Mouse (Mus musculus) limb, embryonic 13.5 days (tissue): ENCODE data around the gene Armcx3. TPM values are rescaled to one million over a fixed set of nuclear protein-coding genes. Genes with fewer than 3 reads are reported as not detected.
"Not testable (repeated sequence)": the region's sequence is repeated elsewhere in the genome, so short reads cannot be mapped to it uniquely, and the experiment has no call there.

Experiments
- ATAC-seq: fragments of 200-750 bp; cut with Nextera tagmentation; 2 replicates; pipeline ENCODE4 v1.8.0; 2017; ENCODE audit warnings: low read depth, moderate number of reproducible peaks, moderate TSS enrichment; ENCODE audit not compliant: low FRiP score
- H3K27ac ChIP-seq: fragments of 300-500 bp; sonication (generic); 2 replicates; pipeline ENCODE4 v1.5.1; 2015; ENCODE audit warnings: inconsistent platforms, mild to moderate bottlenecking, moderate library complexity
- H3K27me3 ChIP-seq: fragments of 300-500 bp; sonication (generic); 2 replicates; pipeline ENCODE4 v1.6.1; 2015; ENCODE audit warnings: mild to moderate bottlenecking, inconsistent platforms
- H3K36me3 ChIP-seq: fragments of 300-500 bp; sonication (generic); 2 replicates; pipeline ENCODE4 v1.6.1; 2015; ENCODE audit warnings: inconsistent platforms, mild to moderate bottlenecking, moderate library complexity
- H3K4me1 ChIP-seq: fragments of 300-500 bp; sonication (generic); 2 replicates; pipeline ENCODE4 v1.6.1; 2015; ENCODE audit warnings: inconsistent platforms
- H3K4me2 ChIP-seq: fragments of 300-500 bp; sonication (generic); replicated peaks from 2 replicates; pipeline ENCODE4 v1.6.1; 2015; ENCODE audit warnings: inconsistent platforms, mild to moderate bottlenecking, moderate library complexity
- H3K4me3 ChIP-seq: fragments of 300-500 bp; sonication (generic); 2 replicates; pipeline ENCODE4 v1.5.1; 2015; ENCODE audit warnings: moderate library complexity, mild to moderate bottlenecking, inconsistent platforms
- H3K9ac ChIP-seq: fragments of 300-500 bp; sonication (generic); 2 replicates; pipeline ENCODE4 v1.6.1; 2015; ENCODE audit warnings: mild to moderate bottlenecking, inconsistent platforms
- H3K9me3 ChIP-seq: fragments of 300-500 bp; sonication (generic); 2 replicates; pipeline ENCODE4 v1.6.1; 2016; ENCODE audit warnings: inconsistent platforms
- WGBS: fragments of 180-500 bp; shearing (Covaris S2); methylation state at CpG from one replicate; pipeline ENCODE4 v1.1.7; 2015; 5-methylcytosine and 5-hydroxymethylcytosine counted together
- microRNA-seq: library from miRNA; unstranded; fragments of <30 nt; microRNA quantifications from one replicate; pipeline ENCODE4, GENCODE M21; 2016
- polyA plus RNA-seq: library from polyadenylated mRNA; unstranded; fragments of >200 nt; fragmentation: Nextera tagmentation; extraction: Ambion mirVana; gene quantifications from 2 replicates; pipeline ENCODE4 v1.2.1, GENCODE M21; 2015

Armcx3 gene
- polyA plus RNA-seq, 1 experiment from 2014 or later = 87.1 TPM

DNA sequence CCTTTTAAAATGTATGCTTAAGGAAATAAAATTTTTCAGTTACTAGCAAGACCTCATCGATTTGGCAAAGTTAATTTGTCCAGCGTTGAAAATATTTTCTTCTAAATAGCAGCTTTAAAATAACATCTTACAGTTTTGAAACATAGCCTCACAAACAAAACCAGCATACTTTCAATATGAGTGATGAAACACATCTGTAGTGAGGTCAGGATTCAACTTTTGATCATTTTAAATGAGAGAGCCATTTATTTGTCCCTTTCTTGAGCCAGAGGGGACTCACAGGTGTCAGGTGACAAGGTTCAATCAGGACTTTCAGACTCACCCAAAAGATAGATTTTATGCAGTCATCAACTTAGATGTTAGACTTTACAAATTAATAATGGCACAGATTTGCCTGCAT lies 4.5 kb upstream of the Armcx3 start:
- no peak overlapping the region for H3K4me3 ChIP-seq
- WGBS = 52% methylated on average over 2 of the region's 2 CpGs

DNA sequence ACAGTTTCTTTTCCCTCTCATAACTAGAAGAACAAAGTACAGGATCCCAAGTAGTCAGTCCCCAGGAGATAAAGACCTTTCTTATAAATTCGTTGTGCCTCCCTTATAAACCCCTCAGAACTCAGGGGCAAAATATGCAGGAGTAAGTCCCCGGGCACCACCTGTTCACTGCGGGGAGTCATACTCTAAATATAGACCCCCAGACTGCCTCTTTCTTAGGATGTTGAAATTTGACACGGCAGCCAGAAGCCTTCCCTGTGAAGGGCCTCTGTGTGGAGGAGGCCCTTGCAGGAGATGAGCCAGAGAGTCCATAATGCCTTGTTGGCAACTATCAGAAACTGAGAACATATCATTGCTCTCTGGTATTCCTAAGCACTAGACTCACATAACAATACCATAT lies 3.8 kb upstream of the Armcx3 start:
- H3K4me1 ChIP-seq = peaks cover 16% of the 10 kb centered on the region
- ATAC-seq = no peak
- 30% methylated on average over 4 of the region's 4 CpGs for WGBS
- H3K4me3 ChIP-seq = no peak overlapping the region
- no peak overlapping the region for H3K27ac ChIP-seq
- H3K36me3 ChIP-seq = no peaks in the 10 kb centered on the region
- no peaks in the 10 kb centered on the region for H3K9me3 ChIP-seq
- H3K4me2 ChIP-seq = no peak overlapping the region
- peaks cover 40% of the 10 kb centered on the region for H3K27me3 ChIP-seq
- H3K9ac ChIP-seq = no peak overlapping the region

More for the DNA sequence above, 4.5 kb upstream of the Armcx3 start:
- Histone ChIP-seq H3K27ac (no peak overlapping the region), H3K9ac (no peak overlapping the region), H3K4me1 (peaks cover 16% of the 10 kb centered on the region), H3K4me2 (no peak overlapping the region), H3K27me3 (peaks cover 40% of the 10 kb centered on the region), H3K36me3 (no peaks in the 10 kb centered on the region), H3K9me3 (no peaks in the 10 kb centered on the region)
- no peak for ATAC-seq

DNA sequence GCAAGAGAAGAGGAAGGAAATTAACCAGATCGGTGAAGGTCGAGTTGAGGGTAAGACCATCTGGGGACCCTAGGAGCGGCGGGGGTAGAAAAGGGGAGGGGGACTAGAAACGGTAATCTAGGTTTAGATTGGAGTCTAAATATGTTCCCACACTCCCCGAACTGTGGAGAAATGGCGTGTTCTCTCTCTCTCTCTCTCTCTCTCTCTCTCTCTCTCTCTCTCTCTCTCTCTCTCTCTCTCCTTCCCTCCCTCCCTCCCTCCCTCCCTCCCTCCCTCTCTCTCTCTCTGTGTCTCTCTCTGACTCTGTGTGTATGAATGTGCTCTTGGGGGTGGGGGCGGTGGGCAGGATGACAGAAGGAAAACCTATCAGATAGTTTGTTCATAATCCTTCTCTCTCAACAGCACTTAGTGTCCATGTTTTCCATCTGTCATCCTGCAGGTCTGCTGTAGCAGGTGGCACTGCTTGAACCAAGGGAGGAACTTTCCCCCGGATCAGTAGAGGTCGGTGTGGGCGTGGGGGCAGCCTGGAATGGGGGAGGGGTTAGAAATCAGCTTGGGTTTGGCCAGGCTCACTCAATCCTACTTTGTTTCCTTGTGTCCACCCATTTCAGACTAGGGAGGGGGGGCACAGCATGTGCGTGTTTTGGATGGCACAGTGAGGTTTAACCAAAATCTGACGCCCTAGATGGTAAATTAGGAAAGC lies 1.0 kb downstream of the Armcx3 start:
- Histone ChIP-seq H3K4me3 (peak overlapping the region; percentile 64), H3K9ac (peak overlapping the region; percentile 78), H3K4me2 (peak overlapping the region; percentile 62), H3K27me3 (peaks cover 24% of the 10 kb centered on the region; the same call in 1 of the 2 replicates), H3K36me3 (no peaks in the 10 kb centered on the region), H3K4me1 (peaks cover 7% of the 10 kb centered on the region), H3K27ac (peak overlapping the region; percentile 77), H3K9me3 (no peaks in the 10 kb centered on the region)
- 19% methylated on average over 11 of the region's 13 CpGs for WGBS
- 0 out of 2 replicates have a peak, but pooled peaks have one; percentile 5 for ATAC-seq

- not testable (repeated sequence) for H3K27ac ChIP-seq, H3K4me3 ChIP-seq, H3K9ac ChIP-seq, H3K36me3 ChIP-seq, H3K27me3 ChIP-seq, H3K4me1 ChIP-seq, H3K9me3 ChIP-seq, H3K4me2 ChIP-seq
- 37% methylated on average over 4 of the region's 4 CpGs for WGBS
- 0 out of 2 replicates have a peak, but pooled peaks have one; percentile 48 for ATAC-seq
These were observed 7.2 kb downstream of the Armcx3 start for GRCm38 (mm10) chrX:134763428-134764198.

DNA sequence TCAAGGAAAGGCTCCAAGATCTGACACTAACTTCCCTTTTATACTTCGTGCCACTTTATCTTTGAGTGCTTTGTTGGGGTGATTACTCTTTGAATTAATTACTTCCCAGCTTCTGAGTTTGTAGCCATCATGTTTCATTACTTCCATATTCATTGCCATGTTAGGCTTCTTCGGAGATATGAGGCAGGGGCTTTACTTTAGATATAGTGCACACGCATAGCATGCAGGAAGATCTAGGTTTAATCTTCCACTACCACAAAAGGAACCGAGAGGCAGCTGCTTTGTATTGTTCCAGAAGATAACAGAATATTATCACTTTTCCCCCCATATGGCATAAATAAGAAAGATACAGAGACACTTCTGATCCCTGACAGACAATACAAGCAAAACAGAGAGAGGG lies 31.3 kb downstream of the Armcx3 start:
- Histone ChIP-seq H3K4me3 (no peak overlapping the region), H3K27ac (no peak overlapping the region), H3K36me3 (no peaks in the 10 kb centered on the region), H3K9me3 (no peaks in the 10 kb centered on the region), H3K9ac (no peak overlapping the region), H3K4me2 (no peak overlapping the region), H3K4me1 (no peaks in the 10 kb centered on the region), H3K27me3 (peaks cover 7% of the 10 kb centered on the region; the same call in 1 of the 2 replicates)
- no peak for ATAC-seq
- 73% methylated on average over 4 of the region's 4 CpGs for WGBS

GRCm38 (mm10) chrX:134807833-134808754 lies 51.7 kb downstream of the Armcx3 start:
- peaks cover 49% of the 10 kb centered on the region for H3K27me3 ChIP-seq
- peak overlapping the region; percentile 74 for H3K9ac ChIP-seq
- H3K27ac ChIP-seq = peak overlapping the region; percentile 79
- H3K9me3 ChIP-seq = no peaks in the 10 kb centered on the region
- H3K4me3 ChIP-seq = peak overlapping the region; percentile 61
- 15% methylated on average over 27 of the region's 28 CpGs for WGBS
- peaks cover 18% of the 10 kb centered on the region for H3K36me3 ChIP-seq
- peak; percentile 62 for ATAC-seq
- 0 out of 2 replicates have a peak, but pooled peaks cover 5% of the 10 kb centered on the region for H3K4me1 ChIP-seq
- peak overlapping the region; percentile 68 for H3K4me2 ChIP-seq

- Histone ChIP-seq H3K9ac (peak within 1 kb of the TSS; percentile 74), H3K9me3 (no peaks in the 10 kb centered on the region), H3K4me2 (peak within 1 kb of the TSS; percentile 68), H3K4me1 (0 out of 2 replicates have a peak, but pooled peaks cover 5% of the 10 kb centered on the region), H3K27ac (peak within 1 kb of the TSS; percentile 79), H3K27me3 (peaks cover 49% of the 10 kb centered on the region), H3K4me3 (peak within 1 kb of the TSS; percentile 61), H3K36me3 (peaks cover 18% of the 10 kb centered on the region)
- 13% methylated on average over 16 of the region's 16 CpGs for WGBS
- ATAC-seq = peak; percentile 92
These were observed 52.4 kb downstream of the Armcx3 start, which contains the start of gene Armcx2 for GRCm38 (mm10) chrX:134808755-134809224. Gene Armcx2 (minus strand): TSS chrX:134809221.

Small RNA genes within 50 kb of the gene (microRNA-seq; reads per million reads assigned to microRNA genes)
- gene Mir7093 = not detected

Other genes starting within 250 kb of the Armcx3 start
- gene Timm8a1, start 214.7 kb upstream of the Armcx3 start, polyA plus RNA-seq = 69.0 and 72.7 TPM in 2 replicates
- gene Btk, start 173.0 kb upstream of the Armcx3 start, polyA plus RNA-seq = 1.3 and 1.8 TPM in 2 replicates
- gene Rpl36a, start 170.9 kb upstream of the Armcx3 start, polyA plus RNA-seq = 381 and 410 TPM in 2 replicates
- gene Gla, start 155.5 kb upstream of the Armcx3 start, polyA plus RNA-seq = 4.4 and 4.5 TPM in 2 replicates
- gene Hnrnph2, start 155.4 kb upstream of the Armcx3 start, polyA plus RNA-seq = 162 and 163 TPM in 2 replicates
- 7.4 and 8.1 TPM in 2 replicates for gene Armcx4, start 70.1 kb upstream of the Armcx3 start, polyA plus RNA-seq
- 74.7 and 76.7 TPM in 2 replicates for gene Armcx1, start 38.6 kb upstream of the Armcx3 start, polyA plus RNA-seq
- gene Armcx6, start 5.2 kb upstream of the Armcx3 start, polyA plus RNA-seq = 43.6 TPM in 2 replicates
- gene Armcx2, start 52.6 kb downstream of the Armcx3 start, polyA plus RNA-seq = 94.1 and 98.4 TPM in 2 replicates
- 0.83 and 1.3 TPM in 2 replicates for gene Nxf2, start 208.2 kb downstream of the Armcx3 start, polyA plus RNA-seq